Mouse (Mus musculus) megakaryocyte, adult 5-6 weeks (primary cell): ENCODE results near the gene Rps6ka4. TPM values are rescaled to one million over a fixed set of nuclear protein-coding genes. Genes with fewer than 3 reads are reported as not detected.
A peak's percentile ranks its signal among the peaks of the same experiment; 100 is the strongest.

ENCODE experiments used
- ATAC-seq: 2 replicates; pipeline ENCODE4 v1.8.0; 2016; ENCODE audit warnings: mild to moderate bottlenecking, inconsistent platforms; ENCODE audit not compliant: poor library complexity, severe bottlenecking
- total RNA-seq, 2 experiments: library from RNA; stranded (forward) in 1 of 2; stranded (reverse) in 1 of 2; fragments of 153-499, 151-499 nt in 1 of 2; fragments of 221-1000, 200-1000 nt in 1 of 2; gene quantifications; 2 replicates each; pipeline versions ENCODE4 v1.2.3 to v1.2.4; 2015 to 2017

Gene Rps6ka4
- total RNA-seq (2015), result 5.5 and 7.3 TPM in 2 replicates
- 17.2 and 21.4 TPM in 2 replicates for total RNA-seq (2017)

- ATAC-seq, result peak; percentile 85
These were observed at the start of gene Rps6ka4 for GRCm38 (mm10) chr19:6840475-6841291. Gene Rps6ka4, minus strand, starts transcription at chr19:6840636.

DNA sequence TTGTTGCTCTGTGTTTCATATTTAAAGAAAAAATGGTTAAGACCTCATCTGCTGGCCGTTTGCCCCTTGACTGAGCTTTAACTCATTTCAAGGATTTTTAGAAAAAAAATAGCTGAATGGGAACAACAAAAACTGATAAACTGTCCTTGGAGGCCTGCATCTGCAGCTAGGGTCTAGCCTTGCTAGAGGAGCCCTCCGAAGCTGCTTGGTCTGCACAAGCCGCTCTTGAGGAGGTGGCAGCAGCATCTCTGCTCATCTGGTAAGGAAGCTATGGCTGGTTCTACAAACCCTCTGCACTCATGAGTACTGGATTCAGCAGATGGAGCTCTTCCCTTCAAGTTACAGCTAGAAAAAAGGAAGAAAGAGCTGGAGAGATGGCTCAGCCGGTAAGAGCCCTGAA, 37.5 kb upstream of the Rps6ka4 start:
- no peak for ATAC-seq

DNA sequence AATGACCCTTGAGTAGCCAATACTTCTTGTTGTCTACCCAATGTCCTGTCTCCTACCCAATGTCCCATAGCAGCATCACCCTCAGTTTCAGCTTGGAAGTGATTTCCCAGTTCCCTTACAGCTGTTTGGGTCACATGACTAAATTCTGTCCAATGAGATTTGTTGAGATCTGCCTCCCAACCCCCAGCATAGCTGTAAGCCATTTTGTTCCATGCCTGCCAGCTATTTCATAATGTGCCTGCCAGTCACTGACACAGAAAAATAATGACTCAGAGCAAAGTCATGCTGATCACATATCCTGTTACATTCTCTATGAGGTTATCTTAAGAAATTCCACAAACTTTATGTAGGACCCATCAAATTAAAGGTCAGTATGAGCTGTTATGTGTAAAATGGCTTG, 36.4 kb upstream of the Rps6ka4 start:
- ATAC-seq, result peak; percentile 40; the same call in 1 of the 2 replicates

DNA sequence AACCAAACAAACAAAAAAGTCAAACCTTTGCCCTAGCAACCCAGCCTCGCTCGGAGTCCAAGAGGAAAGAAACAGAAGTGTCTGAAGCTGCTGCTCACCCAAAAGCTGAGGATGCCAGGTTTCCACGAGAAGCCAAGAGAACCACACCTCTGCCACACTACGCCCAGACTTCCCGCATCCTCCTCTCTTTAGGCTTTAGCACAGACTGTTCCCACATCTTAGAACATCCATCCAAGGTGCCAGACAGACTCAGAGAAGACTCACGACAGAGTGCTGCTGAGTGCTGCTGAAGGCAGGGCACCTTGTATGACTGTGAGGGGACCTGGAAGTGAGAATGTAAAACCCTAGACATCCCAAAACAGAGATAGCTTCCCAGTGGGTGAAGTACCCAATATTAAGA, 35.4 kb upstream of the Rps6ka4 start:
- no peak for ATAC-seq

- no peak for ATAC-seq
These were observed 33.8 kb upstream of the Rps6ka4 start for GRCm38 (mm10) chr19:6874257-6874656.

GRCm38 (mm10) chr19:6872701-6873100, 32.3 kb upstream of the Rps6ka4 start:
- ATAC-seq, result no peak

GRCm38 (mm10) chr19:6871574-6872271, 31.3 kb upstream of the Rps6ka4 start:
- ATAC-seq, result peak; percentile 78

DNA sequence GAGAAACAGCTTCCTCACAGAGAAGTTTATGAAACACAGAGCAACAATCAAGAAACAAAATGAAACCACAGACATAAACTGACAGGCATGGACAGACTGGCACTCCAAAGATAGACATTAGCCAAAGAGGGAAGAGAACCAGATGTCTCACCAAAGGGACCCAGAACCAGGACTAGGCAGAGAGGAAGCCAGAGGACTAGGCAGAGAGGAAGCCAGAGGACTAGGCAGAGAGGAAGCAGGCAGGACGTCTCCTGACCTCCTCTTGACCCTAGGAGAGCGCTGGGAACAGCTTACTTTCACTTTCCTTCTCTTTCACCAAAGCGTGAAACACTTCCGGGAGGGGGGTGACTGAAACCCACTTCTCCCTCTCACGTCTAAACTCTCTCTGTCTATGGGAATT, 28.9 kb upstream of the Rps6ka4 start:
- ATAC-seq, result peak; percentile 89

DNA sequence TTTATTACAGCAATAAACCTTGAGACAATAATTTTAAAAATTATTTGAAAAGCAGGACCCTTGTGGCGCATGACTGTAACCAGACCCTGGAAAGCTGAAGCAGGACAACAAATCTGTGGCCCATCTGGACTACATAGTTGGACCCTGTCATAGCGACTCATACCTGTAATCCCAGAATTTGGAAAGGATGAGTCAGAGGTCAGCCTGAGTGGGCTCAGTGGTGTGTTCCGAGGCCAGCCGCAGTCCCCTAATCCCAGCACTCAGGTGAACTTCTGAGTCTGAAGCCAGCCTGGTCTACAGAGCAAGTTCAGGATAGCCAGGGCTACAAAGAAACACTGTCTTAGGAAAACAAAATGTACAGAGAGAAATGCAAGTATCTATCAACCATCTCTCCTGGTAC, 21.0 kb upstream of the Rps6ka4 start:
- no peak for ATAC-seq

GRCm38 (mm10) chr19:6860706-6861105, 20.3 kb upstream of the Rps6ka4 start:
- peak; percentile 75 for ATAC-seq

- ATAC-seq, result no peak
These were observed 19.5 kb upstream of the Rps6ka4 start for GRCm38 (mm10) chr19:6859971-6860370.

- no peak for ATAC-seq
These were observed 18.7 kb upstream of the Rps6ka4 start for GRCm38 (mm10) chr19:6859032-6859651.

DNA sequence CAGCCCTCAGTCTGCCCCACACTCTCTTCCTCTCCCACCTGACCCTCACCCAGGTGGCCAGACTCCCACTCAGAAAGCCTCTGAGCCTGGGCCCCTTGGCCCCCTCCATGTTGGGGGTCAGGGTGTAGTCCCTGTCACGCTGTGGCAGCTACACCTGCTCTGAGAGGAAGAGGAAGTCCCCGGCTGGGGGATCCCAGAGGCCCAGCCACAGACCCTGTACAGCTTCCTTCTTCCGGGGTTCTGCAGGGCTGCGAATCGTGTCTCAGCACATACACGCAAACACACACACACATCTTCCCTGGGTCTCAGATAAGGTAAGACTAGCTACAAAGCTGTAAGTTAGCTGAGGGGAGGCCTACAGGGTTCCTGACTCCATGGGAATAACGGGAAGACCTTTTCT, 17.6 kb upstream of the Rps6ka4 start, which contains the start of gene Ccdc88b:
TSS of gene Ccdc88b (minus strand) at position 181 of the 400 bp plus-strand sequence.
- ATAC-seq, result peak; percentile 71

GRCm38 (mm10) chr19:6857391-6858005, 17.1 kb upstream of the Rps6ka4 start:
- ATAC-seq, result peak; percentile 51

DNA sequence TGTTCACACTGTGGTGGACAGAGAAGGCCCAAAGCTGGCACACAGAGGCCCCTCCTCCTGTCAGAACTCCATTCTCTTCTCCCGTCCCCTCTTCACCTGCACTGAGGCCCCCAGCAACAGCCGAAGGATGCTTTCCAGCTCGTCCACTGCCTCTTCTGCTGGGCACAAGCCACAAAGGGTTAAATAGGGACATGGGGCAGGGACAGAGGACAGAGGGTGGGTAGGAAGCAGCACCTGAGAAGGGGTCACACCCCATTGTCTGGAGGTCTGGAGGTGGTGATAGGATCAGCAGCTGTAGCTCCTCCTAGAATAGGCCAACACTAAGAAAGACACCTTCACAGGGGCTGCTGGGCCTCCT, 16.5 kb upstream of the Rps6ka4 start:
- ATAC-seq, result no peak

DNA sequence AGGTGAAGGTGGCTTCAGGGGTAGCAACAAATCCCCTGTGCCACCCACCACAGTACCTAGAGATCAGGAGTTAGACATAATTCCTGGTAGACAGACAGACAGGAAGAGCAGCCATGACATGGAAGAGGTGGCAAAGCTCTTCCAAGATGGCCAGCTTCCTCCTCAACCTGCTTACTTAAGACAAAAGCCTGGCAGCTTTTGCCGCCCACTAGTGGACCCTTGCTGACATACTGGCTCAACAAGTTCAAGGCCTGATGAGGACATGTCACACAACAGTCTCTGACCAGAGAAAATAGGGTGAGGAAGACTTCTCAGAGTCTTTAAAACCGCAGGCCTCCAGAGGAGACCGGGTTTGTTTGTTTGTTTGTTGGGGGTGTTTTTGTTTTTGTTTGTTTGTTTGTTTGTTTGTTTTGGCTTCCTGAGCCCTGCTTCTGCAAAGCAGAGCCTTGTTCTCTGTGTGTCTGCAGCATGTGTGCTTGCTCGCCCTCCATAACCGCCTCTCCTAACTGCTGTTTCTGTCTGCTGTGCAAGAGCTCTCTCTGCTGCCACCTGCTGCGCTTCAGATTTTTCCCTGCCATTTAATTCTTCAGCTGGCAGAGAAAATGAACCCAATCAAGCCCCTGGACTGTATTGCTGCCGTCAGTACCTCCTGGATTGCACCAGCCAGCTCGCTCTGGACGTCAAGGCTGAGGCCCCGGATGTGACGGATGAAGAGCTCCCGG, 16.0 kb upstream of the Rps6ka4 start:
- ATAC-seq, result peak; percentile 29

DNA sequence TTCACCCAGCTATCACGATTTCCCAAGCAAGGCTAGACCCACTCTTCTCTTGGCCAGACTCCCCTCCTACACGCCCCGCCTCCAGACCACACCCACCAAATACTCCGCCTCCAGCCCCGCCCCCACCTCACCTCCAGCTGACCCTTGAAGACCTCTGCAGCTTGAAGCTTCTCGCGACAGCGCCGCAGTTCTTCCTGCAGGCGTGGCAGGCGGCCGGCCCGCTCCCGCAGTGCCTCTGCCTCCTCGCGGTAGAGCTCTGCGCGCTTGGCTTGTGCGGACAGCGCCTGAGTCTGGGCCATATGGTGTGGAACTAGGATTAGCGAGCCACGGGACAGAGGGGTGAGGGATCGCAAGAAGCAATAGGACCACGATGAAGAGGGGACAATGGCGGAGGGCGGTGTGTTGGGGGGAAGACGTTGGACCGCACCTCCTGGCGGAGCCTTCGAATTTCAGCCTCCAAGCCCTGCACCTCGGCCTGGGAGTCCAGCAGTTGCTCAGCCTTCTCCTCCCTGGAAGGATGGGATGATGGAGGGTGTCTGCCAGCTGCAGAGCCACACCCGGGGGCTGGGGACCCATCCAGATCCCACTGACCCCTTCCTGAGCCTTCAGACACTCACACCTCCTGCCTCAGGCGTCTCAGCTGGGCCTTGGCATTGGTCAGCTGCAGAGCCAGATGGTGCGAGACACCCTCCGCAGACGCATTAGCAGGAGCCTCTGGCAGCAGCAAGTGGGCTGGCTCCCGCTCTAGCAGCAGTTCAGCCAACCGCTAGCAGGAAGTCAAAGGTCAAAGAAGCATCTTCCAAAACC, 15.0 kb upstream of the Rps6ka4 start:
- ATAC-seq, result no peak

GRCm38 (mm10) chr19:6854658-6855057, 14.2 kb upstream of the Rps6ka4 start:
- ATAC-seq, result no peak

- no peak for ATAC-seq
These were observed 13.5 kb upstream of the Rps6ka4 start for GRCm38 (mm10) chr19:6853903-6854302.
